Mouse (Mus musculus) left cerebral cortex, adult 2 months (tissue): ENCODE results near the gene B230219D22Rik. TPM values are rescaled to one million over a fixed set of nuclear protein-coding genes. Genes with fewer than 3 reads are reported as not detected.

Source experiments
- DNase-seq, 2 experiments: peaks; one replicate each; pipeline ENCODE4 v3.0.0; 2021 to 2022; ENCODE audit warnings: low spot score in 2 of 2, mixed read lengths in 1 of 2; ENCODE audit errors: extremely low spot score in 1 of 2
- H3K27ac ChIP-seq: fragments of 200-600 bp; 2 replicates; pipeline ENCODE4 v1.8.1; 2022
- H3K4me3 ChIP-seq: fragments of 200-600 bp; 2 replicates; pipeline ENCODE4 v1.8.1; 2022
- CTCF ChIP-seq: fragments of 200-600 bp; IDR thresholded peaks from 2 replicates; pipeline ENCODE4 v1.8.1; 2022; ENCODE audit warnings: antibody characterized with exemption, mild to moderate bottlenecking, moderate library complexity
- intact Hi-C: fragments of 180-260 bp; cut with DNase I; formaldehyde crosslinking; loops from one replicate; pipeline ENCODE4 v1.15.1; 2025
- long read RNA-seq, 2 experiments: library from polyadenylated mRNA; stranded (forward); transcript quantifications; one replicate each; pipeline ENCODE4 v2.0.0; 2021; ENCODE audit warnings: borderline mapping rate in 2 of 2
- total RNA-seq, 2 experiments: library from RNA; stranded (reverse); gene quantifications; 2 replicates each; pipeline ENCODE4 v1.2.3; 2021

B230219D22Rik gene
- total RNA-seq, result 10 to 100 TPM; 74.6 to 77.8 TPM
- long read RNA-seq, experiment 1, full-length matches to known transcripts, result 61 of 157 reads
- long read RNA-seq, experiment 1, partial matches to known transcripts, result 13 of 157 reads
- long read RNA-seq, experiment 1, other reads (novel, unspliced or antisense), result 83 of 157 reads
- long read RNA-seq, experiment 2, full-length matches to known transcripts, result 52 of 100 reads
- long read RNA-seq, experiment 2, partial matches to known transcripts, result 7 of 100 reads
- long read RNA-seq, experiment 2, other reads (novel, unspliced or antisense), result 41 of 100 reads

- Histone ChIP-seq H3K4me3 (peak within 1 kb of the TSS; percentile 93), H3K27ac (peak within 1 kb of the TSS; percentile 96)
- peak; percentile 88 to 93 for DNase-seq
- peak; percentile 20 for TF ChIP-seq CTCF
- intact Hi-C loops, result loop anchor here (1.0 kb wide), 1 partner anchor 36 kb away; no protein-coding TSS in a partner anchor
Observed at GRCm38 (mm10) chr13:55692535-55693242, at the start of gene B230219D22Rik. Gene B230219D22Rik, plus strand, starts transcription at chr13:55693124.

GRCm38 (mm10) chr13:55644525-55644924 lies 48.4 kb upstream of the B230219D22Rik start:
- peak; percentile 52 for TF ChIP-seq CTCF
- Histone ChIP-seq H3K27ac (no peak overlapping the region), H3K4me3 (no peak overlapping the region)
- intact Hi-C loops, result loop anchor here (5.0 kb wide), 1 partner anchor 83 kb away; the partner anchor contains the start of gene Pcbd2
- DNase-seq, result no peak

DNA sequence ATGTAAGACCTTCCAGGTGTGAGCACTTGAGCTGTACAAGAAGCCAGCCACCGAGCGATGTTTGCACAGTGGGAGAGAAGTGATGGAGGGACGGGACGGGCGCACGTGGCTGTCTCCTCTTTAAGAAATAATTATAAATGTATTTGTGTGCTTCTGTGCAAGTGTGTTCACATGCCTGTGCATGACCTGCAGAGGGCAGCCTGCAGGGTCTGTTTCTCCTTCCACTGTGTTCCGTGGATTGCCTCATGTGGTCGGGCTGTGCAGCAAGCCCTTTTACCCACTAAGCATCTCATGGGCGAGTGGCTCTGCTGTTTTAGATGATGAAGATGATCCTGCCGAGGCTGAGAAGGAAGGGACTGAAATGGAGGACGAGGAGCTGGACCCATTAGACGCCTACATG lies 42.8 kb upstream of the B230219D22Rik start:
- intact Hi-C loops, result no loop called here
- Histone ChIP-seq H3K27ac (no peak overlapping the region), H3K4me3 (no peak overlapping the region)
- no peak; the same call in none of the 2 replicates for TF ChIP-seq CTCF
- DNase-seq, result no peak

DNA sequence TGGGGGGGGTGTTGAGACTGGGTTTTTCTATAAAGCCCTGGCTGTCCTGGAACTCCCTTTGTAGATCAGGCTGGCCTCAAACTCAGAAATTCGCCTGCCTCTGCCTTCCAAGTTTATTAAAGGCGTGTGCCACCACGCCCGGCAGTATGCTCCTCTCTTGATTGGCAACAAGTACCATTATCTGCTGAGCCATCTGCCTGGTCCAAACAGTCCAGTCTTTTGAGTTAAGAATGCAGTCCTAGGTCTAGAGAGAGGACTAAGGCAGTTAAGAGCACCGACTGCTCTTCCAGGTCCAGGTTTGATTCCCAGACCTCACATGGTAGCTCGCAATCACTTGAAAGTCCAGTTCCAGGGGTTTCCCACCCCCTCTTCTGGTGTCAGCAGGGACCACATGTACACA lies 41.9 kb upstream of the B230219D22Rik start:
- intact Hi-C loops, result no loop called here
- H3K27ac ChIP-seq, result no peak overlapping the region
- TF ChIP-seq CTCF, result no peak
- no peak for DNase-seq
- no peak overlapping the region for H3K4me3 ChIP-seq

DNA sequence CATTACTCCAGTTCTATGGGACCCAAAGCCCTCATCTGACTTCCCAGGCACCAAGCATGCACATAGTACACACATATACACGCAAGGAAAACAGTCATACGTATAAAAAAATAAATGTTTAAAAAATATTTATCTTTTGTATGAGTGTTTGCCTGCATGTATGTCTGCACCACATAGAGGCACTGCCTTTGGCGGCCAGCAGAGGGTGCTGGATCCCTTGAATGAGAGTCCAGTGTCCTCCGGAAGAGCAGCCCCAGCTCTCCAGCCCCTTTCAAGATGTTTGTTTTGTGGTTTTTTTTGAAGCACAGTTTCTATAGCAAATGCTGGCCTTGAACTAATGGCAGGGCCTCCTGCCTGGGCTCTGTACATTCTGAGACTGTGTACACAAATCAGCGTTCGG lies 24.4 kb upstream of the B230219D22Rik start:
- DNase-seq, result no peak
- no peak overlapping the region for H3K27ac ChIP-seq
- peak; percentile 50 for TF ChIP-seq CTCF
- intact Hi-C loops, result no loop called here
- no peak overlapping the region for H3K4me3 ChIP-seq

GRCm38 (mm10) chr13:55672711-55673110 lies 20.2 kb upstream of the B230219D22Rik start:
- Histone ChIP-seq H3K27ac (no peak overlapping the region), H3K4me3 (no peak overlapping the region)
- intact Hi-C loops, result no loop called here
- TF ChIP-seq CTCF, result no peak
- no peak for DNase-seq

DNA sequence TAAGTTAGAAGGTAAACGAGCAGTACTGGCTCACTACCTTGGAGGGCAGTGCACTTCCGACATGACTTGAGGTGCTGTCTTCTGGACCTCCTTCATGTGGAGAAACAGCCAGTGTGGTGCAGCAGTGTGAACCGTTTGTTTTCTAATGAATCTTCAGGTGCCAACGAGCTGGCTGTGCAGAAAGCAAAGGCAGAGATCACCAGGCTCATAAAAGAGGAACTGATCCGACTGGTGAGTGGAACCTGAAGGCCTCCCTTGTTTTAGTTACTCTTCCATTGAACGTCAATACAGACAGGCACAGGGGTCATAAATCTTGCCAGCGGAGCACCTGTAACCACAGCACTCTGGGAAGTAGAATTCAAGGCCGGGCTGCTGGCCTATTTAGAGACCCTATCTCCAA lies 15.6 kb upstream of the B230219D22Rik start:
- Histone ChIP-seq H3K4me3 (no peak overlapping the region), H3K27ac (no peak overlapping the region)
- TF ChIP-seq CTCF, result no peak
- intact Hi-C loops, result no loop called here
- DNase-seq, result no peak

GRCm38 (mm10) chr13:55682201-55682600 lies 10.7 kb upstream of the B230219D22Rik start:
- H3K27ac ChIP-seq, result no peak overlapping the region
- no peak for TF ChIP-seq CTCF
- no peak overlapping the region for H3K4me3 ChIP-seq
- DNase-seq, result no peak
- intact Hi-C loops, result no loop called here

GRCm38 (mm10) chr13:55683581-55683980 lies 9.3 kb upstream of the B230219D22Rik start:
- intact Hi-C loops, result no loop called here
- TF ChIP-seq CTCF, result no peak
- Histone ChIP-seq H3K4me3 (no peak overlapping the region), H3K27ac (no peak overlapping the region)
- no peak for DNase-seq

DNA sequence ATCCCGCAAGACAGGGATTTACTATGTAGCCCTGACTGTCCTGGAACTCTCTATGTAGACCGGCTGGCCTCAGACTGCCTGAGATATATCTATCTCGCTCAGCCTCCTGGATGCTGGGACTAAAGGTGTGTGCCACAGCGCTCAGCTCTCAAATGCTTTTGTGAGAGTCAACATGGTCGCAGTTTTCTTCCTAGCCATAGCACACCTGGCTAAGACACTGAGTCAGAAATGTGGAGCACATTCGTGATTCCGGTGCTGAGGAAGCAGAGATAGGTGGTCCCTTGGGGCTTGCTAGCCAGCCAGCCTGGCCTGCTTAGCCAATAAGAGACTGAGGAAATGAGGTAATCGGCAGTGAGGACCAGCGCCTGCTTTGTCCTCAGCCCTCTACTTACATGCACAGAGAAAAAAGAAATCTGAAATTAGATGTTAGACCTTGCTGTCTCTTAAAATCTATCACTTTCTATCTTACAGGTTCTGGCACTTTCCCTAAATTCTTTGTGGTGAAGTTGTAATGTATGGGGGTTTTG lies 6.8 kb upstream of the B230219D22Rik start:
- Histone ChIP-seq H3K27ac (no peak overlapping the region), H3K4me3 (no peak overlapping the region)
- TF ChIP-seq CTCF, result no peak
- intact Hi-C loops, result no loop called here
- no peak for DNase-seq

DNA sequence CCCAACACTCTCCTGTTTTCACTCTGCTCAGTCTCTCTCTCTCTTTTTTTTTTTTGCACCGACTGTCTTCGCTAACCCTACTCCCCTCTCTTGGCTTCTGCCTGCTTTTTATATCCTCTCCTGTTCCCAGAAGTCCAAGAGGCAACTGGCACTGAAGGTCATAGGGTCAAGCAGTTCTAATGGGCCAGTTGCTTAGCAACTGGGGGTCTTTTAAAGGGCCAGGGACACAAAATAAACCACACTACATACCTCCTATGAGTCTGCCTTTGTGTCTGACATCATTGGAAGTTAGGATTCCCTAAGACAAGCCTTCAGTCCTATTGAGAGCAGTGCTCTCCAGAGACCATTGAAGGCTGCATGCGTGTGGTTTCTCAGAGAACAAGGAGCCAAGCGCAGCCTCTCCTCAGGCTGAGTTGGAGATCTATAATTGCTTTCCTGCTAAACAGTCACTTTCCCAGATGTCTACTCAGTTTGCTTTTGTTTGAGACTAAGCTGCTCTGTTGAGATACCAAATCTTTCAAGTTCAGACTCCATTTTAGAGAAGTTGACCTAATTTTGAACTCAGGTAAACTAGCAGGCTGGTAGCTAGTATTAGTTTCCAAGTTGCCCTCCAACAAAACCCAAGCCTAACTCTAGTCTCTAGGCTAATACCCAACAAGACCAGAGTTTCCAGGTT lies 4.9 kb upstream of the B230219D22Rik start:
- DNase-seq, result no peak
- TF ChIP-seq CTCF, result no peak
- intact Hi-C loops, result no loop called here
- H3K4me3 ChIP-seq, result no peak overlapping the region
- no peak overlapping the region for H3K27ac ChIP-seq

- TF ChIP-seq CTCF, result no peak
- DNase-seq, result no peak
- intact Hi-C loops, result loop anchor here (1.0 kb wide), 1 partner anchor 35 kb away; no protein-coding TSS in a partner anchor
- Histone ChIP-seq H3K27ac (peak overlapping the region; percentile 96), H3K4me3 (peak overlapping the region; percentile 93)
Observed at GRCm38 (mm10) chr13:55693243-55693721, 358 bp downstream of the B230219D22Rik start.
